11 mouse cellular contexts compared by ENCODE assay signal in genomic region chr11:110538206-110538605, GRCm38 (mm10).
DNase-seq lines count a peak whose midpoint lies in the region; ATAC-seq lines count a peak whose summit lies in the region.
"Had no signal": no experiment of that assay in that cellular context is flagged by ENCODE, and none has a peak within 500 bp of the region (broad histone marks: within the 10 kb centered on the region; RNA-seq: fewer than 3 reads in every experiment).

No protein-coding gene starts in this region.

- no peaks in the 10 kb centered on the region for H3K36me3 ChIP-seq in kidney, embryonic 16.5 days (ENCODE audit: insufficient read depth, low read length)
- no peaks in the 10 kb centered on the region for H3K36me3 ChIP-seq in kidney, embryonic 14.5 days (ENCODE audit: control insufficient read depth, insufficient read depth, low read length)
- no peaks in the 10 kb centered on the region for H3K36me3 ChIP-seq in forebrain, embryonic 13.5 days (ENCODE audit: poor library complexity, severe bottlenecking)
- H3K36me3 ChIP-seq: embryonic facial prominence, embryonic 15.5 days had no signal

- intact Hi-C loops in heart, postnatal 36 days (cut with DNase I) = loop anchor here (5.0 kb wide), 2 partner anchors 34 to 909 kb away; no protein-coding TSS in a partner anchor

- 0 out of 2 replicates have a peak, but pooled peaks cover 4% of the 10 kb centered on the region for H3K4me1 ChIP-seq in kidney, embryonic 16.5 days (ENCODE audit: insufficient read depth, low read length)
- H3K4me1 ChIP-seq in kidney, embryonic 14.5 days (ENCODE audit: control insufficient read depth, insufficient read depth, low read length) = no peaks in the 10 kb centered on the region
- no peaks in the 10 kb centered on the region for H3K4me1 ChIP-seq in forebrain, embryonic 13.5 days
- H3K4me1 ChIP-seq: embryonic facial prominence, embryonic 15.5 days had no signal

- peak; percentile 10 to 21 for DNase-seq in heart, adult 18-20 months
- DNase-seq in heart, postnatal 36 days = no peak
- peak; percentile 2 for DNase-seq in induced T-regulatory cell, adult 2 months (ENCODE audit: low read depth)
- DNase-seq in cerebellum, adult 9-10 months = no peak

- 0 out of 2 replicates have a peak, but pooled peaks cover 3% of the 10 kb centered on the region for H3K9me3 ChIP-seq in kidney, embryonic 16.5 days (ENCODE audit: low read length)
- 0 out of 2 replicates have a peak, but pooled peaks cover 3% of the 10 kb centered on the region for H3K9me3 ChIP-seq in kidney, embryonic 14.5 days (ENCODE audit: control insufficient read depth, low read length)
- no peaks in the 10 kb centered on the region; the same call in 1 of the 2 replicates for H3K9me3 ChIP-seq in forebrain, embryonic 13.5 days (replicated peaks)
- H3K9me3 ChIP-seq: embryonic facial prominence, embryonic 15.5 days had no signal

- H3K4me3 ChIP-seq in kidney, embryonic 16.5 days (ENCODE audit: low read length) = no peak overlapping the region
- H3K4me3 ChIP-seq in kidney, embryonic 14.5 days (ENCODE audit: low read length) = no peak overlapping the region
- no peak overlapping the region for H3K4me3 ChIP-seq in forebrain, embryonic 13.5 days

- H3K27me3 ChIP-seq in kidney, embryonic 16.5 days (ENCODE audit: insufficient read depth, low read length) = no peaks in the 10 kb centered on the region
- no peaks in the 10 kb centered on the region for H3K27me3 ChIP-seq in kidney, embryonic 14.5 days (ENCODE audit: control insufficient read depth, insufficient read depth, low read length)
- H3K27me3 ChIP-seq in forebrain, embryonic 13.5 days = no peaks in the 10 kb centered on the region
- H3K27me3 ChIP-seq: embryonic facial prominence, embryonic 15.5 days; Patski had no signal

- no peak for ATAC-seq in kidney, embryonic 16.5 days (ENCODE audit: low FRiP score, low TSS enrichment)
- ATAC-seq in kidney, embryonic 14.5 days (ENCODE audit: low FRiP score, low TSS enrichment) = no peak
- peak; percentile 32; the same call in 1 of the 2 replicates for ATAC-seq in megakaryocyte-erythroid progenitor cell, adult 5-6 weeks (replicated peaks; ENCODE audit: low FRiP score, low TSS enrichment, poor library complexity, severe bottlenecking)
- ATAC-seq in forebrain, embryonic 13.5 days = no peak

- WGBS in kidney, embryonic 16.5 days = 54% methylated on average over 10 of the region's 10 CpGs
- 57% methylated on average over 10 of the region's 10 CpGs for WGBS in kidney, embryonic 14.5 days
- WGBS in forebrain, embryonic 13.5 days = 83% methylated on average over 10 of the region's 10 CpGs

- no peak overlapping the region for H3K27ac ChIP-seq in kidney, embryonic 16.5 days (ENCODE audit: low read length)
- no peak overlapping the region for H3K27ac ChIP-seq in kidney, embryonic 14.5 days (ENCODE audit: low read depth, low read length)
- H3K27ac ChIP-seq in forebrain, embryonic 13.5 days = no peak overlapping the region
- H3K27ac ChIP-seq: embryonic facial prominence, embryonic 15.5 days; stomach, postnatal 0 days had no signal

- H3K9ac ChIP-seq in kidney, embryonic 16.5 days (replicated peaks; ENCODE audit: low read length) = no peak overlapping the region
- no peak overlapping the region for H3K9ac ChIP-seq in kidney, embryonic 14.5 days (ENCODE audit: low read depth, low read length)
- H3K9ac ChIP-seq in forebrain, embryonic 13.5 days = no peak overlapping the region
- H3K9ac ChIP-seq: embryonic facial prominence, embryonic 15.5 days had no signal

- peak overlapping the region; percentile 51; the same call in 1 of the 2 replicates for H3K4me2 ChIP-seq in kidney, embryonic 16.5 days (replicated peaks; ENCODE audit: low read depth, low read length)
- no peak overlapping the region for H3K4me2 ChIP-seq in kidney, embryonic 14.5 days (replicated peaks; ENCODE audit: low read depth, low read length)
- no peak overlapping the region for H3K4me2 ChIP-seq in forebrain, embryonic 13.5 days

Comparison
In these comparisons a context has a peak if more than half of its experiments do, and no peak if none do; other contexts are left out.
1. DNase-seq: peak in heart, adult 18-20 months (2 of 2) and induced T-regulatory cell, adult 2 months (single experiment); none in heart, postnatal 36 days (0 of 2) and cerebellum, adult 9-10 months (single experiment).